Mouse (Mus musculus) cerebellum, postnatal 36 days (tissue): ENCODE data around the gene Prpf40b.

Experiments used
- DNase-seq, 2 experiments: peaks; one replicate each; pipeline ENCODE4 v3.0.0; 2021 to 2022; ENCODE audit warnings: mixed read lengths in 2 of 2

Gene Prpf40b

DNA sequence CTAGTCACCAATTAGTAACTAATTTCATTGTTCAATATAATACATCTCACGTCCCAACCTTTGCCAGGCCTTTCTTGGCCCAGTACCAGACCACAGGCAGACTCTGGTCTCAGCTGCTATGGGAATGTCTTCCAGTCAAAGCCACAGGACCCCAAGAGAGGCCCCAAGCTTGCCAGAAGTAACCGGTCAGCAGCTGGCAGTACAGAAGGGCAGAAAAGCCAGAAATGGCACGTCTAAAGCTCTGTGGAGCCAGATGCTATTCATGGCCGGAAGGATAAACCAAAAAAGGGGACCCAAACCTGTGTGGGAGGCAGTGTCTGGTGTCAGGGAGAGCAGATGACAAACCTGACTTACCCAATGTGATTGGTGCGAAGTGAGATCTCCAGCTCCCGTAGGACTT lies 39.6 kb downstream of the Prpf40b start:
- DNase-seq, result no peak

DNA sequence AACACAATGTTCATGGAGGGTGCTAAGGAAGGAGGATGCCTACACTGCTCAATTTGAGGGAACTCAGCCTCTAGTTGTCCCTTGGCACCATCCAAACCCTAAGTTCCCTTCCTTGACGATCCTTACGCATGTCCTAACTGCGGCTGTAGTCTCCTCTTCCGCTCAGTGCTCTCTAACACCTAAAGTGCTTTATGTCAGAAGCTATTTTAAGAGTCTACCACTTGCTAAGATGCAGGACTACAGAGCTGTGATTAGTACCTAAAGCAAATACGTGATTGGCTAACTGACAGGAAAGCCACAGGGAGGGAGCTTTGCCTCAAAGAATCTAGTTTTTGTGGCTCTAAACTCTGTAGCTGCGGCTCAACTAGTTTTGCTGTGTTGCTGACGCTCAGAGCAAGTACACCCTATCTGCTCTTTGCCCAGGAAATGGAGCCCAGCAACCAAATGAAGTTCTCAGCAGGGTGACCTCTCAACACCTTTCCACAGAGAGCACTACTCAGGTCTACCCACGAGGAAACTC lies 41.0 kb downstream of the Prpf40b start:
- DNase-seq, result no peak

DNA sequence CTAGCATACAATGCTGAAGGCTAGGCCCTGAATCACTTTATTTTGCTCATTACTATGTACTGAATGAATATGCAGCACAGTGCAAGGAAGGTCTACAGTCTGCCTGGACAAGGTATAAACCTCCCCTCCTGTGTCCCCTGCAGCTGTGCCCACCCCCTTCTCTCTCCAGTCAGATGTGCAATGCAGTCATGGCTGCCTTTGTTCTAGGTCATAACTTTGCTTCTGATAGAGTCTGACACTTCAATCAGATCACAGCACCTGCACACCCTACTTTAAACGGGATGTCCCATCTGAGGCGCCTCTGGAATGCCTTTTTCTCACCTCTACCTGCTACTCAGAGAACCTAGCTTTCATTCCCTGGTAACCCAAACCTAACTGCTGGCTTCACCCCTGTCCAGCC lies 44.0 kb downstream of the Prpf40b start:
- DNase-seq, result no peak

DNA sequence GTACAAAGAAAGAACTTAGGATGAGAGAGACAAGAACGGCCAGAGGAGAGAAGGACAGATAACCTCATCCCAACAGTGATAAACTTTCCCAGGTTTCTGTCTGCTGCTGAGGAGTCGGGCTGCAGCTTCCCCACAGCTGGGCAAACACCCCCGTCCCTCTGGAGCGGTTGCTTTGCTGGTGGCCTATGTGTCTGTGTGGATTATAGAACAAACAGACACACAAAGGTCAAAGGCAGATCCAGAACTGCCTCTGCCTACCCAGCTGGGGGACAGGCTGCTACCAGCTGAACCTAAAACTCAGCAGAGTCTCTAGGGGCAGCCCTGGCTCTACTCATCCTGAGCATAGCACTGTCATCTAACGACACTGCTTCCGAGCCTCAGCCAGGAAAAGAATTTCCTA lies 44.8 kb downstream of the Prpf40b start:
- DNase-seq, result no peak

GRCm38 (mm10) chr15:99341102-99341501 lies 46.2 kb downstream of the Prpf40b start:
- no peak for DNase-seq

DNA sequence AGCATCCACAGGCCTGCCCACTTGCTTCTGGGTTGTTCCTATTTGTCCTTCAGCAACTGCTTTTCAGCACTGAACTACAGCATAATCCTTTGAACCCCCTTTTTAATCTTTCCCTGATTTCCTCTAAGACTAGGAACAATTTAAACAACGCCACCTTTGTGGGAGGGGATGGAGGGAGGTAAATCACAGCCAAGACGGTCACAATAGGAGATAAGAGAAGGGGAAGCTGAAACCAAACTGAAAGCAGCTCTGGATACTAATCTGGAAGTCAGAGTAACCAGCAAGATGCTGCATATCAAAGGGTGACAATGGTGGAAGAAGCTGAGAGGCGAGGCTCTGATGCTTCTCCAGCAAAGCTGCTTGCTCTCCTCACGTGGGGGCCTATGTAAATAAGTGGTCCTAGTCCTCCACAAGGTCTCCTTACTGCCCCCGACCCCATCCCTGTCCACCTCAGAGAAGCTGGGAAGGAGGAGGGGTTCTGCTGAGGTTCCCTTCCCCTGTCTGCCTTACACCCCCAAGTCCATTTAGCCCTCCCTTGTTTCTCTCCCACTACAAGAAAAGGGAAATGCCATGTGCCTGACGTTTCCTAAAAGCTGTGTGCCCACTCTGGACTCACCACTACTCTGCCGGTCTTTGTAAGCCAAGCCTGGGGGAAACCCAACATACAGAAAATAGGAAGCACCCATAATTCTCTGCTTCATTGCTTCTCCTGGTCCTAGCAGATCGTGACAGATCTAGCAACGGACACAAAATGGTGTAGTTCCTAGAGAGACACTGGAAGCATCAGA lies 47.5 kb downstream of the Prpf40b start:
- DNase-seq, result no peak

- DNase-seq, result no peak
Observed at GRCm38 (mm10) chr15:99343414-99344147, 48.7 kb downstream of the Prpf40b start.

GRCm38 (mm10) chr15:99344148-99344870 lies 49.4 kb downstream of the Prpf40b start:
- DNase-seq, result no peak

DNA sequence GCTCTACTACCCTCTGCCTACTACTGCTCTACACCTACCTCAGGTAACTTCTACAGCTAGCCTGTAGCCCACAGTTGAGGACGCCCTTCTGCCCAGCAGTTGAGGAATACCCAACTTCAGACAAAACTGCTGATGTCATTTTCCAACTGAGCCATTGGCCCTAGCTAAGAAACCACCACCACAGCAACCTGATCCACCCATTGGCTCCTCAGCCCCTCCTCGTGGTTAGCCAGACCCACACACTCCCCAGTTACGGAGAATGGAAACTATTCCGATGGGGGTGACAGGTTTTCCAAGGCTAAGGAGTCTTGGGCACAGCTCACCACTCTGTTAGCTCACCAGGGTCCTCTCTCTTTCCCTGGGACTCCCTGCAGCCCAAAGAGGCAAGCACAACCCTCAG lies 50.1 kb downstream of the Prpf40b start:
- DNase-seq, result no peak

DNA sequence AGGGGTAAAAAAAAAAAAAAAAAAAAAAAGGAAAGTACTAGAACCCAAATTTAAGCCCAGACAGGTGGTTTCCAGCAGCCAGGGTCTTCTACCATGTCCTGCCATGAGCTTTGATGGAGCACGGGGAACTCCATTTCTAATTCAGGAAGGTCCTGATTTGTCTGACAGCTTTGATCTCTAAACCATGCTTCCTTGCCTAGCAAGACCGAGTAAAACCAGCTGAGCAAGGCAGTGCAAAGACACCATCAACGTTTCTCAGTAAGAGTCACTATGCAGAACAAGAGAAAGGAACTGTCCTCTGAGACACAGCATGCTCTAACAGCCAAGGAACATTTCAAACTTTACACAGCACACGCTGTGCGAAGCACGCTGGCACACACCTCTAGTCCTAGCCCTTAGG lies 56.7 kb downstream of the Prpf40b start:
- no peak for DNase-seq

DNA sequence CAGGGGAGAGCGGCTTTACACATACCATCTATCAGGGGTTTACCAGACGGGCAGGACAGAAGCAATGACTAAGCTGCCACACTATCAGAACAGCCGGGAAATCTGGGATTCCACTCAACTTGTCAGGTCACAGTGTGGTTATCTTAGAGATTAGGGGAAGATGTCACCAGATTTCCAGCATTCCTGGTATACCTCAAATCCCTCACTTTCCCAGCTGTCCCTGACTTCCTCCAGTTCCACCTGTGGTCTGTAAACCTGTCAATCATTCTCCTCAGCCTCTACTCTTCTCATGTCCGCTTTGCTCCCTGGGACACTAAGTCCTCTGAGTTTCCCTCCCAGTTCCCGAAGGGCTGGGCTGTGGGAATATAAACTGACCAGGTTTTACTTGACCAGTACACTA lies 57.4 kb downstream of the Prpf40b start:
- no peak for DNase-seq

DNA sequence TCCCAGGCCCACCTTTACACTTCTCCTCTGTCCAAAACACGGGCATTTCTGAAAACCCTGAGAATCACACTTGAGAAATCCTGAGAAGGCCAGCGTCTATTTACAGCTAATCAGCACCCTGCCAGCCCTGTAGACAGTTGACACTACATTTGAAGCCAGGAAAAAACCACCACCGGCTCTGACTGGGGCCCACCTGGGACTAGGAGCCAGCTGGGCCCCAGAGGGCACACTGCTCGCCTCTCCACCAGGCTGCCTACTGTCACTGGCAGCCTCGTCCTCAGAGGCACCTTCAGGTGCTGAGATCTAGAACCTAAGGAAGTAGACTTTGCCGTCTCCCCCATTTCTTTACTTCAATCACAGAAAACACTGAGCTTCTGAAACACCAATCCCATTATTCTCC lies 60.8 kb downstream of the Prpf40b start:
- DNase-seq, result no peak

- DNase-seq, result no peak
Observed at GRCm38 (mm10) chr15:99356462-99356861, 61.6 kb downstream of the Prpf40b start.

DNA sequence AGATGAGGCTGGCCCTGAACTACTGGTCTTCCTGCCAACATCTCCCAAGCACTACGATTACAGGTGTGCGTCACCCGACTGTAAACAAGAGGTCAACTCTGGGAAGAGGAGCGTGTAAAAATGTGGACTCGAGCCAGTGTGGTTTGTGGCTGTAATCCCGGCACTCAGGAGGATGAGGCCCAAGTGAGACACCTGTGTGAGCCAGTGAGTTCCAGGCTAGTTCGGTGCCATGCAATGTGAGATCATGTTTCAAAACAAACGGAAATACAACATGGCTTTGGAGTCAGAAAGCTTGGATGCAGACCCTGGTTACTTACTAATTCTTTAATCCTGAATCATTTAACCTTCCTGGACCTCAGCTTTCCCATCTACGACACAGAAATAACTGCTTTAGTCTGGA lies 64.1 kb downstream of the Prpf40b start:
- no peak for DNase-seq

DNA sequence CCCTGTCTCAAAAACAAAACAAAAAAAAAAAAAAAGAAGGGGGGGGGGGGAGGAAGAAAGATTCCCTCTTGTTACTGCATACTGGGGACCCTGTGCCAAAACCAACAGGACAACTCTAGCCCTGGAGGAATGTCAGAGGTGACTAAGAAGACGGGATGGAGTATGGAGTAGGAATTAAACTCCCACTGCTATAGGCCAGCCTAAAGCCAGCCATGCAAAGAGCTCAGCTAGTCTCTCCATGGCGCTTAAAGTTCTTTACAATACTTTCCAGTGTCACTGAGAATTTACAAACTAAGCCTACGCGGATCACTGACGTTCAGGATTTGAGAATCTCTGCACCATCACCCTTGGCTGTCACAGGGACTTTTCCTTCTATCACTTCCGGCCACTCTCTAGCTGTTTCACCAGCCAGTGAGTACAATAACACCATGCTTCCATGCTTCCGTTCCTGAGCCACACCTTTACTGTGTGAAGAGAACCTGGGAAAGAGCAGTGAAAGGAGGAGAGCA lies 69.2 kb downstream of the Prpf40b start:
- DNase-seq, result no peak

- DNase-seq, result no peak
Observed at GRCm38 (mm10) chr15:99364921-99365320, 70.0 kb downstream of the Prpf40b start.
